In genomic region chr17:56593527-56594271, GRCm38 (mm10) we compare ENCODE assay signal across 14 mouse cellular contexts. TPM values are rescaled to one million over a fixed set of nuclear protein-coding genes. Genes with fewer than 3 reads are reported as not detected.
DNase-seq lines count a peak whose midpoint lies in the region; ATAC-seq and TF ChIP-seq lines count a peak whose summit lies in the region.
"Had no signal": no experiment of that assay in that cellular context is flagged by ENCODE, and none has a peak within 500 bp of the region (broad histone marks: within the 10 kb centered on the region; RNA-seq: fewer than 3 reads in every experiment).

No protein-coding gene starts in this region.

- H3K36me3 ChIP-seq in heart, embryonic 12.5 days: peaks cover 96% of the 10 kb centered on the region
- peaks cover 43% of the 10 kb centered on the region for H3K36me3 ChIP-seq in stomach, embryonic 16.5 days (ENCODE audit: control insufficient read depth, insufficient read depth, low read length)

- no peak for ATAC-seq in heart, embryonic 12.5 days (ENCODE audit: insufficient number of reproducible peaks, low FRiP score)
- ATAC-seq in stomach, embryonic 16.5 days (ENCODE audit: insufficient read depth, low FRiP score): 0 out of 2 replicates have a peak, but pooled peaks have one; percentile 39
- ATAC-seq: forebrain, embryonic 13.5 days; hindbrain, embryonic 16.5 days; Patski had no signal

- intact Hi-C loops in heart, postnatal 14 days (cut with DNase I): no loop called here

- no peak overlapping the region for H3K4me3 ChIP-seq in heart, embryonic 12.5 days
- no peak overlapping the region for H3K4me3 ChIP-seq in lung, adult 2 months (replicated peaks; ENCODE audit: extremely low read depth, low read depth, low read length)
- no peak overlapping the region for H3K4me3 ChIP-seq in stomach, embryonic 16.5 days (replicated peaks; ENCODE audit: low read length)
- H3K4me3 ChIP-seq: forebrain, embryonic 13.5 days; neural tube, embryonic 15.5 days had no signal

- H3K9me3 ChIP-seq in heart, embryonic 12.5 days (replicated peaks): no peaks in the 10 kb centered on the region
- no peaks in the 10 kb centered on the region for H3K9me3 ChIP-seq in stomach, embryonic 16.5 days (replicated peaks; ENCODE audit: control insufficient read depth, low read length)
- H3K9me3 ChIP-seq: forebrain, embryonic 13.5 days; neural tube, embryonic 15.5 days had no signal

- TF ChIP-seq POLR2A in lung, adult 2 months (IDR thresholded peaks at IDR 0.05; ENCODE audit: borderline replicate concordance, extremely low read depth, low read depth, low read length): no peak

- H3K27me3 ChIP-seq in heart, embryonic 12.5 days (replicated peaks): no peaks in the 10 kb centered on the region
- no peaks in the 10 kb centered on the region for H3K27me3 ChIP-seq in stomach, embryonic 16.5 days (ENCODE audit: control insufficient read depth, insufficient read depth, low read length)
- H3K27me3 ChIP-seq: CH12.LX; forebrain, embryonic 13.5 days; neural tube, embryonic 15.5 days; Patski had no signal

- H3K4me2 ChIP-seq in heart, embryonic 12.5 days: no peak overlapping the region
- H3K4me2 ChIP-seq in stomach, embryonic 16.5 days (ENCODE audit: low read depth, low read length): no peak overlapping the region
- H3K4me2 ChIP-seq: forebrain, embryonic 13.5 days; neural tube, embryonic 15.5 days had no signal

- DNase-seq in heart, adult 11 months: peak; percentile 97
- DNase-seq in lung, postnatal 10 days: peak; percentile 45
- no peak for DNase-seq in lung, adult 2 months
- DNase-seq in heart, postnatal 14 days: peak; percentile 54
- DNase-seq in natural killer cell, adult 2 months (ENCODE audit: low spot score in 2 of 2): no peak
- DNase-seq: right cerebral cortex, postnatal 25 days had no signal

- H3K4me1 ChIP-seq in heart, embryonic 12.5 days (replicated peaks): 0 out of 2 replicates have a peak, but pooled peaks cover 4% of the 10 kb centered on the region
- peaks cover 2% of the 10 kb centered on the region; the same call in 1 of the 2 replicates for H3K4me1 ChIP-seq in lung, adult 2 months (ENCODE audit: control insufficient read depth, insufficient read depth, low read length)
- no peaks in the 10 kb centered on the region for H3K4me1 ChIP-seq in stomach, embryonic 16.5 days (ENCODE audit: control insufficient read depth, insufficient read depth, low read length)

- WGBS in heart, embryonic 12.5 days: 88% methylated on average over 8 of the region's 8 CpGs
- WGBS in lung, adult 2 months: 67% methylated on average over 8 of the region's 8 CpGs
- 73% methylated on average over 8 of the region's 8 CpGs for WGBS in stomach, embryonic 16.5 days

- no peak overlapping the region for H3K27ac ChIP-seq in heart, embryonic 12.5 days (ENCODE audit: poor library complexity, severe bottlenecking)
- no peak overlapping the region for H3K27ac ChIP-seq in stomach, embryonic 16.5 days (ENCODE audit: low read length)
- H3K27ac ChIP-seq: forebrain, embryonic 13.5 days; kidney, postnatal 0 days; neural tube, embryonic 15.5 days had no signal

- no peak overlapping the region for H3K9ac ChIP-seq in heart, embryonic 12.5 days
- H3K9ac ChIP-seq in stomach, embryonic 16.5 days (ENCODE audit: low read length): no peak overlapping the region
- H3K9ac ChIP-seq: forebrain, embryonic 13.5 days; neural tube, embryonic 15.5 days had no signal

- no peak for TF ChIP-seq CTCF in lung, adult 2 months (IDR thresholded peaks at IDR 0.05; ENCODE audit: insufficient read depth, low read length)

RNA-seq across cellular contexts. Expression of gene Safb, which starts 9.1 kb away (rescaled TPM):
- polyA plus RNA-seq in heart, embryonic 12.5 days (2016; fragmentation: Nextera tagmentation; extraction: Ambion mirVana): 93.1 and 101 TPM in 2 replicates
- polyA plus RNA-seq in lung, adult 2 months (2012; rRNA removed): 102 and 115 TPM in 2 replicates
- 10 to 100 TPM; 78.1 to 88.8 TPM for total RNA-seq in heart, postnatal 14 days (2021)
- 78.9 and 88.5 TPM in 2 replicates for polyA plus RNA-seq in stomach, embryonic 16.5 days (2015; fragmentation: Nextera tagmentation; extraction: Ambion mirVana)

RNA-seq across cellular contexts. Expression of gene Safb2, which starts 9.3 kb away (rescaled TPM):
- 61.1 and 61.2 TPM in 2 replicates for polyA plus RNA-seq in heart, embryonic 12.5 days (2016; fragmentation: Nextera tagmentation; extraction: Ambion mirVana)
- 92.1 and 99.5 TPM in 2 replicates for polyA plus RNA-seq in lung, adult 2 months (2012; rRNA removed)
- total RNA-seq in heart, postnatal 14 days (2021): 10 to 100 TPM; 62.2 to 65.6 TPM
- polyA plus RNA-seq in stomach, embryonic 16.5 days (2015; fragmentation: Nextera tagmentation; extraction: Ambion mirVana): 55.0 and 59.9 TPM in 2 replicates

RNA-seq across cellular contexts. Expression of gene 2410015M20Rik, which starts 15.9 kb away (rescaled TPM):
- 253 and 282 TPM in 2 replicates for polyA plus RNA-seq in heart, embryonic 12.5 days (2016; fragmentation: Nextera tagmentation; extraction: Ambion mirVana)
- 81.7 and 104 TPM in 2 replicates for polyA plus RNA-seq in lung, adult 2 months (2012; rRNA removed)
- total RNA-seq in heart, postnatal 14 days (2021): 100 to 1,000 TPM; 347 to 349 TPM
- polyA plus RNA-seq in stomach, embryonic 16.5 days (2015; fragmentation: Nextera tagmentation; extraction: Ambion mirVana): 240 and 266 TPM in 2 replicates

RNA-seq across cellular contexts. Expression of gene Rpl36, which starts 19.5 kb away (rescaled TPM):
- polyA plus RNA-seq in heart, embryonic 12.5 days (2016; fragmentation: Nextera tagmentation; extraction: Ambion mirVana): 1,231 and 1,273 TPM in 2 replicates
- polyA plus RNA-seq in lung, adult 2 months (2012; rRNA removed): 1,247 and 2,140 TPM in 2 replicates
- 100 to 1,000 TPM; 717 to 746 TPM for total RNA-seq in heart, postnatal 14 days (2021)
- 1,502 and 1,716 TPM in 2 replicates for polyA plus RNA-seq in stomach, embryonic 16.5 days (2015; fragmentation: Nextera tagmentation; extraction: Ambion mirVana)

RNA-seq across cellular contexts. Expression of gene Lonp1, which starts 33.0 kb away (rescaled TPM):
- 66.2 and 67.3 TPM in 2 replicates for polyA plus RNA-seq in heart, embryonic 12.5 days (2016; fragmentation: Nextera tagmentation; extraction: Ambion mirVana)
- 48.9 and 53.9 TPM in 2 replicates for polyA plus RNA-seq in lung, adult 2 months (2012; rRNA removed)
- 100 to 1,000 TPM in 1 of 2 experiments, 10 to 100 TPM in 1; 97.3 to 104 TPM for total RNA-seq in heart, postnatal 14 days (2021)
- polyA plus RNA-seq in stomach, embryonic 16.5 days (2015; fragmentation: Nextera tagmentation; extraction: Ambion mirVana): 40.7 and 42.9 TPM in 2 replicates

Comparison
In these comparisons a context has a peak if more than half of its experiments do, and no peak if none do; other contexts are left out.
1. DNase-seq: peak in heart, adult 11 months (single experiment), lung, postnatal 10 days (single experiment) and heart, postnatal 14 days (2 of 2); none in lung, adult 2 months (single experiment) and natural killer cell, adult 2 months (0 of 2).